Mouse (Mus musculus) brain, embryonic 14.5 days (tissue): ENCODE data around the gene Bcl3. TPM values are rescaled to one million over a fixed set of nuclear protein-coding genes. Genes with fewer than 3 reads are reported as not detected.

ENCODE experiments used
- DNase-seq: peaks from one replicate; pipeline ENCODE4 v3.0.0-alpha.2; 2011; ENCODE audit warnings: low read depth
- CTCF ChIP-seq: fragments of 200-500 bp; IDR thresholded peaks from 2 replicates; pipeline ENCODE4 v1.5.1; 2012; ENCODE audit warnings: inconsistent platforms, mild to moderate bottlenecking, moderate library complexity, borderline replicate concordance; ENCODE audit not compliant: insufficient read depth, insufficient read length; ENCODE audit errors: extremely low read depth
- POLR2A ChIP-seq: fragments of 200-500 bp; IDR thresholded peaks from 2 replicates; pipeline ENCODE4 v1.6.1; 2012; ENCODE audit warnings: mild to moderate bottlenecking, inconsistent platforms, borderline replicate concordance; ENCODE audit not compliant: poor library complexity, insufficient read depth, insufficient read length, severe bottlenecking; ENCODE audit errors: extremely low read depth
- polyA plus RNA-seq: library from polyadenylated mRNA; depleted of rRNA; stranded (reverse); fragments of >200 nt; gene quantifications from 2 replicates; pipeline ENCODE4 v1.2.3, GENCODE M21; 2012

Gene Bcl3
- polyA plus RNA-seq, 1 experiment: 0.92 TPM

DNA sequence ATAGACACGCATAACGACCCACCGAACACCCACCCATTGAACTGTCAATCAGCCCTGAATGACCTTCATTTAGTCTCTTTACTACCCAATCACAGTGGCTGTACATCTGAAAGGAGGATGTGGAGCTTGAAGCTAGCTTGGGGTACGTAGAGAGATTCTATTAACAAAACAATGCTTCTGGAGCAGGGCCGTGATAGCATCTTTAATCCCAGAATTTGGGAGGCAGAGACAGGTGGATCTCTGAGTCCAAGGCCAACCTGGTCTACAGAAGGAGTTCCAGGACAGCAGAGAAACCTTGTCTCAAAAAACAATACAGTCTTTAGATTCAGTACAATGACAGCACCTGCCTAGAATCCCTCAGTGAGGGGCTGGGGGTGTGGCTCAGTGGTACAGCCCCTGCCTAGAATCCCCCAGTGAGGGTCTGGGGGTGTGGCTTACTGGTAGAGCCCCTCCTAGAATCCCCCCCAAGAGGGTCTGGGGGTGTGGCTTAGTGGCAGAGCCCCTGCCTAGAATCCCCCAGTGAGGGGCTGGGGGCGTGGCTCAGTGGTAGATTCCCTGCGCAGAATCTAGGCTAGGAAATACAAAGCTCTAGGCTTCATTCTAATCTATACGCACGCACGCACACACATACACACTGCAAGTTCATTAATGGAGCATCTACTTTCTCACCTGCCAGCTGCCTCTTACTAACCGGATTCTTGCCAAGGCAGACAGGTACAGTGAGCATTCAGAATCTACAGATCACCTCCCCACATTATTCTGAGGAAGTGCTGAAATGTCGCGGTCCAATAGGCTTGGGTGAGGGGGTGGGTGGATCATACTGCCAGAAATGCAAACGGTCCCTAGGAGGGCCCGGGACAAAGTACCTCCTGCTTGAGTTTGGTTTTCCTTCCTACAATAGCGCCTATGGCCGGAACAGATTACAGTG lies 7.0 kb downstream of the Bcl3 start:
- TF ChIP-seq POLR2A: no peak
- TF ChIP-seq CTCF: no peak
- DNase-seq: peak; percentile 7

DNA sequence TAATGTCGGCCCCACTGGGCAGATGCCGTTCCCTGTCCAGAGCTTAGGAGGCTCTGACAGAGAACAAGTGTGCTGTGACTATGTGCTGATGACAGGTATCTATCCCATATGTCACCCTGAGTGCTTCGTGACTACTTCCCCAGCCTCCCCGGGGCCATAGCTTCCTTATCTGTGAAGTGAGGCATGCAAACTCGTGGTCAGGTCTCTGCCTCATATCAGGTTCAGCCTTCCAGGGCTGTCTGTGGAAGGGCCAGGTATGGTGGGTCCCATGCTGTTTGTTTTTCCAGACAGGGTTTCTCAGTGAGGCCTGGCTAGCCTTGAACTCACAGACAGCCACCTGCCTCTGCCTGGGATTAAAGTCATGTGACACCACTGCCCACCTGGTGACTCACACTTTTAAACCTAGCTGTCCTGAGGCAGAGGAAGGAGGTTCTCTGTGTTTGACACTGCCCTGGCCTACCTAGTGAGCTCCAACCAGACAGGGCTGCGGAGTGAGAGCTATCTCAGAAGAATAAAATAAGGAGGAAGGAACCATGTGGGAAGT lies 8.9 kb downstream of the Bcl3 start:
- DNase-seq: no peak
- TF ChIP-seq POLR2A: no peak
- no peak for TF ChIP-seq CTCF

DNA sequence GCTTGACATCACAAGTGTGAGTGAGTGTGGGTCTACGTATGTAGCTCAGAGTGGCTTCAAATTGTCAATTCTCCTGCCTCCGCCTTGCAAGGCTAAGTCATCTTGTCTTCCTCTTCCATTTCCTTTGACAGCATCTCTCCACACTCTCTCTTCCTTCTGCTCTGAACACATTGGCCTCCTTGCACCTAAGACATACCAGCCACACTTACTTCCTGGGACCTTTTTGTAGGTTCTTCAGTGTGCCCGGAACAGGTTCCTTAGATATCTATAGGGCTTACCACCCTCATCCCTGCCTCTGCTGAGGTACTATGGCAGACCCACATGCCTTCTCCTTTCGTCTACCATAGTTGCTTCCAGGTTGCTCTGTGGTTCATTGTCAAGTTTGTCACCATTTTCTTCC lies 9.4 kb downstream of the Bcl3 start:
- no peak for TF ChIP-seq CTCF
- TF ChIP-seq POLR2A: no peak
- no peak for DNase-seq

DNA sequence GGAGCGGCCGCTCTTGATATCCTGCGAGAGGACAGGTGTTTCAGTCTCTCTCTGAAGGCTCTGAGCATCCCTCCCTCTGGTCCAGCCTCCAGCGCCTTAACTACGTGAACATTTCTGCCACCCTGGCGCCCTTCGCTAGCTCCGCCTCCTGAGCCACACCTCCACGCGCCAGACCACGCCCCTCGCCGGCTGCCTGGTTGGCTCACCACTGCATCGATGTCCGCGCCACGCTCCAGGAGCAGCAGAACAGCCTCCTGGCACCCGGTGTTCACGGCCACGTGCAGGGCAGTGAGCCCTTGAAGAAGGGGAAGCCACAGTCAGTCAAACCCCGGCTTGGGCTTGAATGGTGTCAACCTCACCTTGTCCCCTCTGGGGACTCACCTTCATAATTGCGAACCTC lies 11.5 kb downstream of the Bcl3 start:
- no peak for TF ChIP-seq POLR2A
- no peak for TF ChIP-seq CTCF
- DNase-seq: peak; percentile 48

DNA sequence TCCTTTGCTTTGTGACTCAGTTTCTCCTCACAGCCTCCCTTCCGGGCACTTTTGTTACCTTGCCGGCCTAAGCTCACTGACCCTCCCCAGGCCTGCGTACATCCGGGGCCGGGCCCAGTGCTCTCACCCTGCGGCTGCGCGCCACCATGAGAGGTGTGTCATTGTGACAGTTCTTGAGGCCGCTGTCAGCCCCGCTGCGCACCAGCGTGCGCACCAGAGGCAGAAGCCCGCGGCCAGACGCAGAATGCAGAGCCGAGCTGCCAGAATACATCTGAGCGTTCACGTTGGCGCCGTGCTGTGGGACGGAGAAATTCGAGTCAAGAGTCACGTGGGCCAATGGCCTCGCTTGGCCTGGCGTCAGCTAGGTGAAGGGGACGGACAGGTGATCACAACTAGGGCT lies 13.2 kb downstream of the Bcl3 start:
- no peak for TF ChIP-seq POLR2A
- TF ChIP-seq CTCF: no peak
- DNase-seq: peak; percentile 32

DNA sequence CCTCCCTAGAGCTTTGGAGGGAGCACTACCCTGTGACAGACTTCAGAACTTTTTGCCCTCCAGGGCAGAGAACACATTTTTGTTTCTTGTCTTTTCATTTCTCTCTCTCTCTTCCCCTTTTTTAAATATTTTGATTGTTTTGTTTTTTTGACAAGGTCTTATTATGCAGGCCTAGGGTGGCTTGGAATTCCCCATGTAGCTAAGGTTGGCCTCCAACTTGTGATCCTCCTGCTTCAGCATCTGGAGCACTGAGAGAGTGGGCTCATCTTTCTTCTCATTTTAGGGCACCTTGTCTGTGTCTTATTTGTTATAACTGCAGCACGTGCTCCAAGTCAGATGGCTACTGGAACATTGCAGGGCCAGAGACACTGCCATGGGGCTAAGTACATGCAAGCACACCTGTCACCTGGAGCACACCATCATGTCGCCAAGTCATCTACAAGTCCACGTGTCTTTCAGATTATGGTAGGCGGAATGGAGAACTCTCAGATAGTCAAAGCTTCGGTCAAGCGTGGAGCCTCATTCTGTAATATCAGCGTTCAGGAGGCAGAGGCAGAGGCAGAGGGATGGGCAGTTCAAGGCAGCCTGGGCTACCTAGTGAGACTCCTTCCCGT lies 16.1 kb downstream of the Bcl3 start:
- no peak for TF ChIP-seq POLR2A
- TF ChIP-seq CTCF: no peak
- DNase-seq: no peak

DNA sequence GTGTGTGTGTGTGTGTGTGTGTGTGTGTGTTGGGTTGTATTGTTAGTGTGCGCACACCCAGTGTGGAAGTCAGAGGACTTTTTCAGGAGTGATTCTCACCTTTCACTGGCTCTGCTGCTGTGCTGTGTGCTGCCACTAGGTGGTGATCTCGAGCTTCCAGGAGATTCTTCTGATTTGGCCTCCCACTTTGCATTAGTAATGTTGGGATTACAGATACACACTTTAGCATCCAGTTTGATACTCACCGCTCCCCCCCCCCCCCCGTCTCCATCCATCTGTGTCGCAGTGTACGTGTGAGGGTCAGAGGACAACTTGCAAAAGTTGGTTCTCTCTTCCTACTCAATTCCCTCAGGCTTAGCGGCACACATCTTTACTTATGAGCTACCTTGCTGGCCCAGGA lies 19.6 kb downstream of the Bcl3 start:
- TF ChIP-seq CTCF (peak; percentile 94), POLR2A (no peak)
- DNase-seq: peak; percentile 51

DNA sequence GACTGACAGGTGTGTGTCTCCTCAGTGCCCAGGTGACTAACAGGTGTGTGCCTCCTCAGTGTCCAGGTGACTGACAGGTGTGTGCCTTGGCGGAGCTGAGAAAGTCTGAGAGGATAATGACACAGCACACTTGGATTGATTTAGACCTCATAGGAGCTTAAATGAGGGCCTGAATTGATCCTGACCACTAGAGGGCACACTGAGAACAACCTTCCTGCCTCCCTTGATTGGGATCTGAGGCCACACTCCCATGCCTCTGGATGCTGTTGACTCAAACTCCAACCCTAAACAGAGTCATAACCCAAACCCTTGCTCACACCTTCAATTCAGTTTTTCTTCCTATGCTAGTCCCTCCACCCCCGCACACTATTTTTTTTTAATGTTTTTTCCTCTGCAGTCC lies 21.8 kb downstream of the Bcl3 start:
- DNase-seq: peak; percentile 52
- no peak for TF ChIP-seq POLR2A
- peak; percentile 76 for TF ChIP-seq CTCF

DNA sequence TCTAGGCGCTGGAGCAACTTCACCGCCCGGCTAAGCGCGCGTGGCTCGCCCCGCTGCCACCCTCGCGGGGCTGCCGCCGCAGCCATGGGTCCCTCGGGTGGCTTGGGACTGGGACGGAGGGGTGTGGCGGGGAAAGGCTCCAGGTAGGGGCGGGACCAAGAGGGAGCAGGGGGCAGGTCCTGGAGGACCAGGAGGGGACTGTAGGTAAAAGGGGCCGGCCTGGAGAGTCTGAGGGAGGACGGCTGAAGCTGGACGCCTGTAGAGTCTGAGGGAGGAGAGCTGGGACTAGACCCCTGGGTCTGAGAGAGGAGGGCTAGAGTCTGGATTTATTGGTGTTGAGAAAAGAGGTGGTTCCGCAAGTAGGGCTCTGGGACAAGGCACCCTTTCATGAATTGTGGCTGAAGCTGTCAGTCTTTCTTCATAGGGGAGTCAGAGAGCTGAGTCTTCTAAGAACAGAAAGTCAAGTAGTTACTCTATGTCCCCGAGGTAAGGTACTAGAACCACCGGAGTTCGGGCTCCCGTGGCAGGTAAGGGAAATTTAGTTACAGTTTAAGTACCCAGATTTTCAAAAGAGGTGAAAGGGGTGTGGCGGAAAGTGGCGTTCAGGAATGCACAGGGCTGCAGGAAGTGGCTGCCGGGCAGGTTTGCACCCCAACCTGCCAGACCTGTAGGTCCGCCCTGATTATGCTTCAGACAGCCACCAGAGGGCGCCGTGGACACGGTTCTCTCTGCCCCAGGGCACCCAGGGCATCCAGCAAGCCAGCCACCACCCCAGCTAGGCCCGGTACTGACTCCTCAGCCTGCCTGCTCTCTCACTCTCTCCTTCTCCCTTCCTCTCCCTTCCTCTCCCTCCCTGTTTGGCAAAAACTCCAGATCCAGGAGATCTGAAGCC lies 25.6 kb downstream of the Bcl3 start, which contains the start of gene Cblc:
TSS of gene Cblc (minus strand) at position 113 of the 892 bp plus-strand sequence.
- TF ChIP-seq CTCF (peak; percentile 75), POLR2A (no peak)
- DNase-seq: peak; percentile 31

DNA sequence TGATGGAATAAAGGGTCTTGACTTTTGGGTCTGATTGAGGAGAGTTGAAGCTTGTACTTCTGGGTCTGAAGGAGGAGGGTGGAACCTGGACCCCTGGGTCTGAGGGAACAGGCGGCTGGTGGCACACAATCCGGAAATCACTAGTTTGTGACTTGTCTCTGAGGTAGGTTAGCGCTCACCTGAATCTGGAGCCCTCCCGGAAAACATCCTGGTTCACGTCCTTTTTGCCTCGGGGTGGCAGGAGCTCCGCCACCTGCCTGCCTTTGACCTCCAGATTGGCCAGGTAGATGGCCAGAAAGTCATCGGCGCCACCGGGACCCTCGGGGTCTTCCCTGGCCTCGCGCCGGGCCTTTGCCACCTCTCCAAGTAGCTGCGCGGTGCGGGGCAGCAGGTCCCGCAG lies 26.3 kb downstream of the Bcl3 start:
- TF ChIP-seq POLR2A (no peak), CTCF (no peak)
- no peak for DNase-seq
